Mouse (Mus musculus) left cerebral cortex, adult 2 months (tissue): ENCODE data around the gene Cnot1. TPM values are rescaled to one million over a fixed set of nuclear protein-coding genes. Genes with fewer than 3 reads are reported as not detected.

Experiments
- DNase-seq, 2 experiments: peaks; one replicate each; pipeline ENCODE4 v3.0.0; 2021 to 2022; ENCODE audit warnings: low spot score in 2 of 2, mixed read lengths in 1 of 2; ENCODE audit errors: extremely low spot score in 1 of 2
- H3K27ac ChIP-seq: fragments of 200-600 bp; 2 replicates; pipeline ENCODE4 v1.8.1; 2022
- H3K4me3 ChIP-seq: fragments of 200-600 bp; 2 replicates; pipeline ENCODE4 v1.8.1; 2022
- CTCF ChIP-seq: fragments of 200-600 bp; IDR thresholded peaks from 2 replicates; pipeline ENCODE4 v1.8.1; 2022; ENCODE audit warnings: antibody characterized with exemption, mild to moderate bottlenecking, moderate library complexity
- intact Hi-C: fragments of 180-260 bp; cut with DNase I; formaldehyde crosslinking; loops from one replicate; pipeline ENCODE4 v1.15.1; 2025
- total RNA-seq, 2 experiments: library from RNA; stranded (reverse); gene quantifications; 2 replicates each; pipeline ENCODE4 v1.2.3; 2021

The Cnot1 gene
- total RNA-seq, 2 experiments from 2014 or later = 118 to 123 TPM

- intact Hi-C loops = no loop called here
- no peak for DNase-seq
- Histone ChIP-seq H3K27ac (peak overlapping the region; percentile 92), H3K4me3 (no peak overlapping the region)
- TF ChIP-seq CTCF = no peak
Measured at GRCm38 (mm10) chr8:95701809-95702208, 105.5 kb downstream of the Cnot1 start.

DNA sequence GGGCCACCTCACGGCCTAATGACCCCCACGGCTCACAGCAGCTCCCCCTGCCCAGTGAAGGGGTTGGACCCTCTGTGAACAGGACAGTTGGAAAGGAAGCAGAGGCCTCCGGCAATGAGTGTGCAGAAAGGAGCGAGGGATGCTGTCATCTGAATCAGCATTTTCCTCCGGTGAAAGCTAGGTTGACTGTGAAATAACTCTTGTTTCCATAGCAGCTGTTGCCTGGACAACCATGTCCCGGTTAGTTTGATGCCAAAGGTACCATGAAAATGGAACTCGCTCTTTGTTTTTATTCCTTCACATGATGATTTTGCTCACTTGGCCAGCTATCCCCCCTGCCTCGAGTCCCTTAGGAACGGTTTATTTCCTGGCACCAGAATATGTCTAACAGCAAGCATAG, 107.0 kb downstream of the Cnot1 start:
- Histone ChIP-seq H3K4me3 (no peak overlapping the region), H3K27ac (peak overlapping the region; percentile 92)
- intact Hi-C loops = no loop called here
- no peak for TF ChIP-seq CTCF
- peak; percentile 68 to 79 for DNase-seq

GRCm38 (mm10) chr8:95698179-95698578, 109.1 kb downstream of the Cnot1 start:
- Histone ChIP-seq H3K4me3 (no peak overlapping the region), H3K27ac (peak overlapping the region; percentile 92)
- intact Hi-C loops = loop anchor here (5.0 kb wide), 2 partner anchors 211 to 351 kb away; no protein-coding TSS in a partner anchor
- DNase-seq = no peak
- TF ChIP-seq CTCF = no peak

GRCm38 (mm10) chr8:95697128-95697527, 110.1 kb downstream of the Cnot1 start:
- peak overlapping the region; percentile 28 for H3K4me3 ChIP-seq
- peak; percentile 85 to 92 for DNase-seq
- peak; percentile 96 for TF ChIP-seq CTCF
- peak overlapping the region; percentile 92 for H3K27ac ChIP-seq
- intact Hi-C loops = loop anchor here (1.0 to 5.0 kb wide), 4 partner anchors 91 to 350 kb away; no protein-coding TSS in a partner anchor

- H3K27ac ChIP-seq = peak overlapping the region; percentile 80
- intact Hi-C loops = loop anchor here (1.0 to 5.0 kb wide), 4 partner anchors 90 to 349 kb away; no protein-coding TSS in a partner anchor
- TF ChIP-seq CTCF = no peak
- no peak for DNase-seq
- H3K4me3 ChIP-seq = no peak overlapping the region; the same call in 1 of the 2 replicates
Measured at GRCm38 (mm10) chr8:95696661-95697060, 110.6 kb downstream of the Cnot1 start.

DNA sequence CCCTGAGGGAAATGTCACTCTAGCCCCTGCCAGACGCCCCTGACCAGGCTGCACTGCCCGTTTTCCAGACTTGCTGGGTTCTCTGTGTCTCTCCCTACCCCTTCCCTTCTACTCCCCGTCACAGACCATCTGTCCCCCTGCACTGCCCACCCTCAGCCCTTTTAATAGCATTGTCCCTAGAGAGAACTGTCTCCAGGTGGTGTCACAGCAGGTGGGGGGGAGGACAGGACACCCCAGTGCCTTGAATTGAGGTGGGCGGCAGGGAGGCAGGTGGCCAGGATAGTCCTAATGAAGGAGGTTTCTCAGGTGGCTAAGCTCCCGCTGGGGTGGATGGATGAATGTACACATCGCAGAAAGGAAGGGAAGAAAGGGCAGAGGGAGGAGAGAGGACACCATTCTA, 112.6 kb downstream of the Cnot1 start:
- intact Hi-C loops = loop anchor here (2.0 to 5.0 kb wide), 3 partner anchors 16 to 347 kb away; no protein-coding TSS in a partner anchor
- TF ChIP-seq CTCF = no peak
- peak overlapping the region; percentile 83 for H3K27ac ChIP-seq
- H3K4me3 ChIP-seq = no peak overlapping the region
- DNase-seq = peak; percentile 55 to 81

DNA sequence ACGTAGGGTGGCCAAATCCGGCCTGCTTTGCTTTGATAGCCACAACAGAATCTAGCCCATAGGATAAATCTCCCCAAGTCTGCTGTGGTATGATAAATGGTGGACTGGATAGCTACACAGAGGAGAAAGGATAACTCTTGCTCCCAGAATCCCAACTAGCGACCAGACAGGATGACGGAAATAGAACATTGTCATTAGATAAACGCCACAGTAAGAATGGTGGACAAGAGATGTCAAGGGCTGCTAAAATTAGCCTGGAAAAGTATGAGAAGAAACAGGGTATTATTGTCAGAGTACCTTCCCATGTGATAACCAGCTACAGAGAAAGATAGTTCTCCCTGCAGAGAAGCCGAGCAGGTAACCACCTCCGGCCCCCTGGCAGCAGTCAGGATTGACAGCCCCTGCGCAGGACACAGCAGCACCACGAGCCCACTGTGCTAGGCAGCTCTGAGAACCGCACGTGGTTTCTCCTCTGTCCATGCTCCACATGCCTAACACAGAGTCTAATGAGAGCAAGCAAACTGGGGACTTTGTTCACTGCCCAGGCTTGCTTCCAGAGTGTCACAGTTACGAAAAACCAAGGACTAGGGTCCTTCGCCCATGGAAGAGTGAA, 116.2 kb downstream of the Cnot1 start:
- TF ChIP-seq CTCF = no peak
- H3K27ac ChIP-seq = no peak overlapping the region
- DNase-seq = no peak
- no peak overlapping the region for H3K4me3 ChIP-seq
- intact Hi-C loops = no loop called here

GRCm38 (mm10) chr8:95688073-95688672, 119.1 kb downstream of the Cnot1 start:
- intact Hi-C loops = no loop called here
- H3K4me3 ChIP-seq = no peak overlapping the region
- TF ChIP-seq CTCF = no peak; the same call in 1 of the 2 replicates

GRCm38 (mm10) chr8:95678024-95678611, 129.1 kb downstream of the Cnot1 start:
- intact Hi-C loops = loop anchor here (2.0 to 5.0 kb wide), 2 partner anchors 17 to 71 kb away; no protein-coding TSS in a partner anchor
- no peak for TF ChIP-seq CTCF
- DNase-seq = peak; percentile 70 to 75
- Histone ChIP-seq H3K4me3 (peak overlapping the region; percentile 62), H3K27ac (peak overlapping the region; percentile 92)

More at GRCm38 (mm10) chr8:95688073-95688672, 119.1 kb downstream of the Cnot1 start:
- peak overlapping the region; percentile 42; the same call in 1 of the 2 replicates for H3K27ac ChIP-seq
- peak in 1 of 2 experiments; percentile 74 for DNase-seq

- H3K4me3 ChIP-seq = peak overlapping the region; percentile 62
- H3K27ac ChIP-seq = peak overlapping the region; percentile 92
- intact Hi-C loops = loop anchor here (2.0 to 5.0 kb wide), 2 partner anchors 17 to 70 kb away; no protein-coding TSS in a partner anchor
- no peak for TF ChIP-seq CTCF
- DNase-seq = peak; percentile 43 to 53
Measured at GRCm38 (mm10) chr8:95677591-95678023, 129.7 kb downstream of the Cnot1 start.

- peak within 1 kb of the TSS; percentile 62 for H3K4me3 ChIP-seq
- H3K27ac ChIP-seq = peak within 1 kb of the TSS; percentile 92
- no peak for DNase-seq
- no peak for TF ChIP-seq CTCF
- intact Hi-C loops = loop anchor here (5.0 kb wide), 1 partner anchor 69 kb away; no protein-coding TSS in a partner anchor
Measured at GRCm38 (mm10) chr8:95676631-95677030, 130.6 kb downstream of the Cnot1 start, which contains the start of gene Ndrg4. Gene Ndrg4, plus strand, starts transcription at chr8:95676980.

- no peak overlapping the region for H3K4me3 ChIP-seq
- no peak for TF ChIP-seq CTCF
- no peak overlapping the region for H3K27ac ChIP-seq
- no peak for DNase-seq
- intact Hi-C loops = no loop called here
Measured at GRCm38 (mm10) chr8:95672811-95673210, 134.5 kb downstream of the Cnot1 start.
